Mouse (Mus musculus): Measurements from ENCODE around the gene Dgkg. TPM values are rescaled to one million over a fixed set of nuclear protein-coding genes. Genes with fewer than 3 reads are reported as not detected.

Gene Dgkg
- total RNA-seq, 1 experiment = 0.22 TPM

- no peak for DNase-seq (ENCODE audit: low read depth, low spot score)
- H3K9ac ChIP-seq (ENCODE audit: insufficient read depth, low read depth, low read length, poor library complexity, severe bottlenecking) = no peak overlapping the region
- no peak overlapping the region for H3K4me3 ChIP-seq (ENCODE audit: insufficient read depth in 1 of 2, low read depth in 1 of 2, low read length in 2 of 2, poor library complexity in 1 of 2, severe bottlenecking in 1 of 2)
- H3K4me1 ChIP-seq (ENCODE audit: control insufficient read depth in 2 of 2, insufficient read depth in 2 of 2, low read length in 2 of 2, poor library complexity in 1 of 2) = peaks cover 0 to 4% of the 10 kb centered on the region in 2 experiments; a peak in 2 of 4 replicates
- H3K27ac ChIP-seq (ENCODE audit: insufficient read depth, low read depth, low read length, poor library complexity, severe bottlenecking) = no peak overlapping the region
- H3K9me3 ChIP-seq (ENCODE audit: control insufficient read depth, insufficient read depth, low read depth, low read length) = no peaks in the 10 kb centered on the region
- no peaks in the 10 kb centered on the region for H3K36me3 ChIP-seq (ENCODE audit: control insufficient read depth, insufficient read depth, low read length, poor library complexity, severe bottlenecking)
- TF ChIP-seq CHD2 (IDR thresholded peaks at IDR 0.05; ENCODE audit: low read depth, low read length) = no peak
- no peak for TF ChIP-seq HCFC1 (IDR thresholded peaks at IDR 0.05; ENCODE audit: borderline replicate concordance, insufficient read depth, low read length)
- no peak for TF ChIP-seq ZNF384 (IDR thresholded peaks at IDR 0.05; ENCODE audit: low read depth, low read length)
- TF ChIP-seq ZC3H11A (IDR thresholded peaks at IDR 0.05; ENCODE audit: borderline replicate concordance, low read depth, low read length) = no peak
- no peak for TF ChIP-seq MAFK (IDR thresholded peaks at IDR 0.05; ENCODE audit: insufficient read depth, low read depth, low read length)
- in situ Hi-C loops (cut with MboI; ENCODE audit: low sequenced_read_pairs in 2 of 2, unreplicated experiment in 2 of 2) = no loop called here
These were observed 195.3 kb downstream of the Dgkg start for GRCm38 (mm10) chr16:22461728-22462127.

- in situ Hi-C loops (cut with MboI; ENCODE audit: low sequenced_read_pairs in 2 of 2, unreplicated experiment in 2 of 2) = no loop called here
- H3K4me3 ChIP-seq (ENCODE audit: insufficient read depth in 1 of 2, low read depth in 1 of 2, low read length in 2 of 2, poor library complexity in 1 of 2, severe bottlenecking in 1 of 2) = no peak overlapping the region
- H3K36me3 ChIP-seq (ENCODE audit: control insufficient read depth, insufficient read depth, low read length, poor library complexity, severe bottlenecking) = no peaks in the 10 kb centered on the region
- no peak for DNase-seq (ENCODE audit: low read depth, low spot score)
- TF ChIP-seq ZNF384 (IDR thresholded peaks at IDR 0.05; ENCODE audit: low read depth, low read length) (no peak), MAFK (IDR thresholded peaks at IDR 0.05; ENCODE audit: insufficient read depth, low read depth, low read length) (no peak), HCFC1 (IDR thresholded peaks at IDR 0.05; ENCODE audit: borderline replicate concordance, insufficient read depth, low read length) (no peak), ZC3H11A (IDR thresholded peaks at IDR 0.05; ENCODE audit: borderline replicate concordance, low read depth, low read length) (no peak), CHD2 (IDR thresholded peaks at IDR 0.05; ENCODE audit: low read depth, low read length) (no peak)
- H3K9ac ChIP-seq (ENCODE audit: insufficient read depth, low read depth, low read length, poor library complexity, severe bottlenecking) = no peak overlapping the region
- H3K9me3 ChIP-seq (ENCODE audit: control insufficient read depth, insufficient read depth, low read depth, low read length) = no peaks in the 10 kb centered on the region
- no peak overlapping the region for H3K27ac ChIP-seq (ENCODE audit: insufficient read depth, low read depth, low read length, poor library complexity, severe bottlenecking)
- H3K4me1 ChIP-seq (ENCODE audit: control insufficient read depth in 2 of 2, insufficient read depth in 2 of 2, low read length in 2 of 2, poor library complexity in 1 of 2) = peaks cover 0 to 10% of the 10 kb centered on the region in 2 experiments; a peak in 2 of 4 replicates
These were observed 196.1 kb downstream of the Dgkg start for GRCm38 (mm10) chr16:22460960-22461359.

GRCm38 (mm10) chr16:22452082-22452481 is 204.9 kb downstream of the Dgkg start:
- DNase-seq (ENCODE audit: low read depth, low spot score) = no peak
- H3K9me3 ChIP-seq (ENCODE audit: control insufficient read depth, insufficient read depth, low read depth, low read length) = no peaks in the 10 kb centered on the region
- peaks cover 0 to 7% of the 10 kb centered on the region in 2 experiments; a peak in 2 of 4 replicates for H3K4me1 ChIP-seq (ENCODE audit: control insufficient read depth in 2 of 2, insufficient read depth in 2 of 2, low read length in 2 of 2, poor library complexity in 1 of 2)
- TF ChIP-seq CHD2 (IDR thresholded peaks at IDR 0.05; ENCODE audit: low read depth, low read length) (no peak), HCFC1 (IDR thresholded peaks at IDR 0.05; ENCODE audit: borderline replicate concordance, insufficient read depth, low read length) (no peak), ZNF384 (IDR thresholded peaks at IDR 0.05; ENCODE audit: low read depth, low read length) (no peak), ZC3H11A (IDR thresholded peaks at IDR 0.05; ENCODE audit: borderline replicate concordance, low read depth, low read length) (no peak), MAFK (IDR thresholded peaks at IDR 0.05; ENCODE audit: insufficient read depth, low read depth, low read length) (no peak)
- no peak overlapping the region for H3K4me3 ChIP-seq (ENCODE audit: insufficient read depth in 1 of 2, low read depth in 1 of 2, low read length in 2 of 2, poor library complexity in 1 of 2, severe bottlenecking in 1 of 2)
- H3K9ac ChIP-seq (ENCODE audit: insufficient read depth, low read depth, low read length, poor library complexity, severe bottlenecking) = no peak overlapping the region
- in situ Hi-C loops (cut with MboI; ENCODE audit: low sequenced_read_pairs in 2 of 2, unreplicated experiment in 2 of 2) = no loop called here
- H3K27ac ChIP-seq (ENCODE audit: insufficient read depth, low read depth, low read length, poor library complexity, severe bottlenecking) = no peak overlapping the region
- no peaks in the 10 kb centered on the region for H3K36me3 ChIP-seq (ENCODE audit: control insufficient read depth, insufficient read depth, low read length, poor library complexity, severe bottlenecking)

GRCm38 (mm10) chr16:22448093-22448492 is 208.9 kb downstream of the Dgkg start:
- H3K9me3 ChIP-seq (ENCODE audit: control insufficient read depth, insufficient read depth, low read depth, low read length) = no peaks in the 10 kb centered on the region
- no peaks in the 10 kb centered on the region for H3K36me3 ChIP-seq (ENCODE audit: control insufficient read depth, insufficient read depth, low read length, poor library complexity, severe bottlenecking)
- no peak for DNase-seq (ENCODE audit: low read depth, low spot score)
- no peak overlapping the region for H3K9ac ChIP-seq (ENCODE audit: insufficient read depth, low read depth, low read length, poor library complexity, severe bottlenecking)
- TF ChIP-seq ZC3H11A (IDR thresholded peaks at IDR 0.05; ENCODE audit: borderline replicate concordance, low read depth, low read length) = no peak
- TF ChIP-seq HCFC1 (IDR thresholded peaks at IDR 0.05; ENCODE audit: borderline replicate concordance, insufficient read depth, low read length) = no peak
- TF ChIP-seq CHD2 (IDR thresholded peaks at IDR 0.05; ENCODE audit: low read depth, low read length) = no peak
- TF ChIP-seq ZNF384 (IDR thresholded peaks at IDR 0.05; ENCODE audit: low read depth, low read length) = no peak
- no peak for TF ChIP-seq MAFK (IDR thresholded peaks at IDR 0.05; ENCODE audit: insufficient read depth, low read depth, low read length)
- in situ Hi-C loops (cut with MboI; ENCODE audit: low sequenced_read_pairs in 2 of 2, unreplicated experiment in 2 of 2) = no loop called here
- H3K4me1 ChIP-seq (ENCODE audit: control insufficient read depth in 2 of 2, insufficient read depth in 2 of 2, low read length in 2 of 2, poor library complexity in 1 of 2) = peaks cover 0 to 8% of the 10 kb centered on the region in 2 experiments; a peak in 2 of 4 replicates
- no peak overlapping the region for H3K27ac ChIP-seq (ENCODE audit: insufficient read depth, low read depth, low read length, poor library complexity, severe bottlenecking)
- no peak overlapping the region for H3K4me3 ChIP-seq (ENCODE audit: insufficient read depth in 1 of 2, low read depth in 1 of 2, low read length in 2 of 2, poor library complexity in 1 of 2, severe bottlenecking in 1 of 2)

- Histone ChIP-seq H3K4me3 (ENCODE audit: insufficient read depth in 1 of 2, low read depth in 1 of 2, low read length in 2 of 2, poor library complexity in 1 of 2, severe bottlenecking in 1 of 2) (no peak overlapping the region), H3K9ac (ENCODE audit: insufficient read depth, low read depth, low read length, poor library complexity, severe bottlenecking) (no peak overlapping the region), H3K4me1 (ENCODE audit: control insufficient read depth in 2 of 2, insufficient read depth in 2 of 2, low read length in 2 of 2, poor library complexity in 1 of 2) (peaks cover 8 to 29% of the 10 kb centered on the region in 2 experiments), H3K36me3 (ENCODE audit: control insufficient read depth, insufficient read depth, low read length, poor library complexity, severe bottlenecking) (no peaks in the 10 kb centered on the region), H3K27ac (ENCODE audit: insufficient read depth, low read depth, low read length, poor library complexity, severe bottlenecking) (no peak overlapping the region), H3K9me3 (ENCODE audit: control insufficient read depth, insufficient read depth, low read depth, low read length) (no peaks in the 10 kb centered on the region)
- TF ChIP-seq HCFC1 (IDR thresholded peaks at IDR 0.05; ENCODE audit: borderline replicate concordance, insufficient read depth, low read length) (no peak), ZC3H11A (IDR thresholded peaks at IDR 0.05; ENCODE audit: borderline replicate concordance, low read depth, low read length) (no peak), ZNF384 (IDR thresholded peaks at IDR 0.05; ENCODE audit: low read depth, low read length) (no peak), CHD2 (IDR thresholded peaks at IDR 0.05; ENCODE audit: low read depth, low read length) (no peak), MAFK (IDR thresholded peaks at IDR 0.05; ENCODE audit: insufficient read depth, low read depth, low read length) (no peak)
- in situ Hi-C loops (cut with MboI; ENCODE audit: low sequenced_read_pairs in 2 of 2, unreplicated experiment in 2 of 2) = no loop called here
- DNase-seq (ENCODE audit: low read depth, low spot score) = no peak
These were observed 212.2 kb downstream of the Dgkg start for GRCm38 (mm10) chr16:22444786-22445185.
